Mouse (Mus musculus): ENCODE results near the gene Tom1. TPM values are rescaled to one million over a fixed set of nuclear protein-coding genes. Genes with fewer than 3 reads are reported as not detected.

Tom1 gene
- polyA plus RNA-seq, 1 experiment from 2014 or later: 26.3 TPM

GRCm38 (mm10) chr8:75030453-75031024, 3.0 kb upstream of the Tom1 start:
- 95% methylated on average over 3 of the region's 3 CpGs for WGBS
- no peak for ATAC-seq (replicated peaks; ENCODE audit: insufficient number of reproducible peaks, low FRiP score, low TSS enrichment, low read depth)
- Histone ChIP-seq H3K9ac (replicated peaks; ENCODE audit: low read length) (no peak overlapping the region), H3K27ac (replicated peaks; ENCODE audit: low read depth, low read length) (no peak overlapping the region), H3K36me3 (replicated peaks; ENCODE audit: control insufficient read depth, insufficient read depth, low read depth, low read length) (no peaks in the 10 kb centered on the region; the same call in none of the 2 replicates), H3K4me1 (ENCODE audit: control insufficient read depth, insufficient read depth, low read length) (no peaks in the 10 kb centered on the region; the same call in 1 of the 2 replicates), H3K27me3 (ENCODE audit: control insufficient read depth, insufficient read depth, low read length) (no peaks in the 10 kb centered on the region), H3K4me2 (ENCODE audit: low read depth, low read length) (no peak overlapping the region), H3K9me3 (replicated peaks; ENCODE audit: control insufficient read depth, low read length) (no peaks in the 10 kb centered on the region), H3K4me3 (ENCODE audit: low read depth, low read length) (no peak overlapping the region)
- no peak for DNase-seq (ENCODE audit: low spot score)

GRCm38 (mm10) chr8:75032961-75033360, 544 bp upstream of the Tom1 start:
- H3K4me3 ChIP-seq (ENCODE audit: low read depth, low read length): peak overlapping the region; percentile 62; the same call in 1 of the 2 replicates
- H3K36me3 ChIP-seq (replicated peaks; ENCODE audit: control insufficient read depth, insufficient read depth, low read depth, low read length): no peaks in the 10 kb centered on the region; the same call in none of the 2 replicates
- DNase-seq (ENCODE audit: low spot score) (no peak), ATAC-seq (replicated peaks; ENCODE audit: insufficient number of reproducible peaks, low FRiP score, low TSS enrichment, low read depth) (no peak)
- H3K27ac ChIP-seq (replicated peaks; ENCODE audit: low read depth, low read length): peak overlapping the region; percentile 10; the same call in 1 of the 2 replicates
- H3K9me3 ChIP-seq (replicated peaks; ENCODE audit: control insufficient read depth, low read length): no peaks in the 10 kb centered on the region
- no peak overlapping the region for H3K9ac ChIP-seq (replicated peaks; ENCODE audit: low read length)
- H3K4me1 ChIP-seq (ENCODE audit: control insufficient read depth, insufficient read depth, low read length): no peaks in the 10 kb centered on the region; the same call in 1 of the 2 replicates
- H3K27me3 ChIP-seq (ENCODE audit: control insufficient read depth, insufficient read depth, low read length): no peaks in the 10 kb centered on the region
- peak overlapping the region; percentile 31; the same call in 1 of the 2 replicates for H3K4me2 ChIP-seq (ENCODE audit: low read depth, low read length)
- WGBS: 62% methylated on average over 5 of the region's 5 CpGs

GRCm38 (mm10) chr8:75034285-75034684, 780 bp downstream of the Tom1 start:
- H3K27ac ChIP-seq (replicated peaks; ENCODE audit: low read depth, low read length): no peak overlapping the region
- 2% methylated on average over 17 of the region's 17 CpGs for WGBS

DNA sequence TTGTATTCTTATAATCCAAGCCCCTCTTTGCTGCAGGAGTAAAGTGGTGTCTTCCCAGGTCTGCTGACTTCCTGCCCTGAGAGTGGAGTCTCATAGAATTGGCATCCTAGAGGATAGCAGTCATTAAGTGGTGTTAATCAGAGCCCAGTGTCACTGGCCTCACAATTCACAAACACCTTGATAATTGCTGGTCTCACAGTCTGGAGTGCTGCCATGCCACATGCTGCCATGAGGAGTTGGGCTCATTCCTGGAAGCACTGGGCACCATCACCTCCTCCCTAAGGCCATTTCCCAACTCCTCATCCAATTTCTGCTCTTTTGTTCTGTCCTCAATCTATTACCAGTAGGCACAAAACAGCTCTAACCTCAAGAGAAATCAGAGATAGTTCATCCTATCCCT, 2.1 kb downstream of the Tom1 start:
- DNase-seq (ENCODE audit: low spot score) (no peak), ATAC-seq (replicated peaks; ENCODE audit: insufficient number of reproducible peaks, low FRiP score, low TSS enrichment, low read depth) (no peak)
- Histone ChIP-seq H3K27me3 (ENCODE audit: control insufficient read depth, insufficient read depth, low read length) (no peaks in the 10 kb centered on the region), H3K27ac (replicated peaks; ENCODE audit: low read depth, low read length) (no peak overlapping the region), H3K4me3 (ENCODE audit: low read depth, low read length) (no peak overlapping the region), H3K9me3 (replicated peaks; ENCODE audit: control insufficient read depth, low read length) (no peaks in the 10 kb centered on the region), H3K36me3 (replicated peaks; ENCODE audit: control insufficient read depth, insufficient read depth, low read depth, low read length) (no peaks in the 10 kb centered on the region), H3K9ac (replicated peaks; ENCODE audit: low read length) (no peak overlapping the region), H3K4me1 (ENCODE audit: control insufficient read depth, insufficient read depth, low read length) (no peaks in the 10 kb centered on the region; the same call in 1 of the 2 replicates), H3K4me2 (ENCODE audit: low read depth, low read length) (no peak overlapping the region)

More at GRCm38 (mm10) chr8:75034285-75034684, 780 bp downstream of the Tom1 start:
- peak overlapping the region; percentile 63 for H3K9ac ChIP-seq (replicated peaks; ENCODE audit: low read length)
- H3K4me3 ChIP-seq (ENCODE audit: low read depth, low read length): peak overlapping the region; percentile 62
- no peaks in the 10 kb centered on the region for H3K27me3 ChIP-seq (ENCODE audit: control insufficient read depth, insufficient read depth, low read length)
- no peaks in the 10 kb centered on the region; the same call in 1 of the 2 replicates for H3K36me3 ChIP-seq (replicated peaks; ENCODE audit: control insufficient read depth, insufficient read depth, low read depth, low read length)
- ATAC-seq (replicated peaks; ENCODE audit: insufficient number of reproducible peaks, low FRiP score, low TSS enrichment, low read depth) (no peak; the same call in 1 of the 2 replicates), DNase-seq (ENCODE audit: low spot score) (no peak)
- no peaks in the 10 kb centered on the region for H3K9me3 ChIP-seq (replicated peaks; ENCODE audit: control insufficient read depth, low read length)
- H3K4me1 ChIP-seq (ENCODE audit: control insufficient read depth, insufficient read depth, low read length): no peaks in the 10 kb centered on the region; the same call in 1 of the 2 replicates
- H3K4me2 ChIP-seq (ENCODE audit: low read depth, low read length): peak overlapping the region; percentile 58

DNA sequence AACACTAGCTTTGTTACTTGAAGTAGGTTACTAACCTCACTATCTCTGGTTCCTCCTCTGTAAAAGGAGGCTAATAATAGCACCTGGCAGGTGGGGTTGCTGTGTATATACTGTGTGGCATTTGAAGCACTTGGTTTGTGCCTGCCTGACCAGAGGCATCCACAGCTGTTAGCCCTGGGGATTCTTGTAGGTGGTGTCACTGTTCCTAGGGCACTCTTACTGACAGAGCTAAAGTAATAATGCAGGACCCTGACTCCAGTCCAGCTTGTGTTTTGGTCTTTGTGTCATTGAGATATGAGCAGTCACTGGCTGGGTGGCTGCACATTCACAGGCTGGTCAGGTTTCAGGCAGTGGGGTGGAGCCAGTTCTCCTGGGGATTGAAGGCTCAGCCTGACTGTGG, 5.0 kb downstream of the Tom1 start:
- H3K36me3 ChIP-seq (replicated peaks; ENCODE audit: control insufficient read depth, insufficient read depth, low read depth, low read length): no peaks in the 10 kb centered on the region
- ATAC-seq (replicated peaks; ENCODE audit: insufficient number of reproducible peaks, low FRiP score, low TSS enrichment, low read depth): no peak
- no peaks in the 10 kb centered on the region; the same call in 1 of the 2 replicates for H3K4me1 ChIP-seq (ENCODE audit: control insufficient read depth, insufficient read depth, low read length)
- no peak overlapping the region for H3K4me2 ChIP-seq (ENCODE audit: low read depth, low read length)
- no peaks in the 10 kb centered on the region for H3K27me3 ChIP-seq (ENCODE audit: control insufficient read depth, insufficient read depth, low read length)
- H3K9me3 ChIP-seq (replicated peaks; ENCODE audit: control insufficient read depth, low read length): no peaks in the 10 kb centered on the region
- DNase-seq (ENCODE audit: low spot score): no peak
- H3K4me3 ChIP-seq (ENCODE audit: low read depth, low read length): no peak overlapping the region
- H3K9ac ChIP-seq (replicated peaks; ENCODE audit: low read length): no peak overlapping the region
- no peak overlapping the region for H3K27ac ChIP-seq (replicated peaks; ENCODE audit: low read depth, low read length)

DNA sequence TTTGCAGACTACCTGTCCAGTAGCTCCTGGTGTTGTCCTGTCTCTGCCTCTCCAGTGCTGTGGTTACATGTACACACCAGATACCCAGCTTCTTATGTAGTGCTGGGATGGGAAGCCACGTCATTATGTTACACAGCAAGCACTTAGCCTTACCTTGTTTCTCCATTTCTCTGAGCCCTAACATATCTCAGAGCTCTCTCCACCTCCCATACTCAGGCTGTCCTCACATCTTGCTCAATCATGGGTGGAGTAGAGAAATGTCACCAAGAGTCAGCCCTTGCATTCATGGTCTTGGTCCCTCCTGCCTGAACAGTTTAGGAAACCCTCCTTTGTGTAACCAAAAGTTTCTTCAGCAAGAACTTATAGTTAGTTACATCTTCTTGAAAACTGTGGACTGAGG, 6.2 kb downstream of the Tom1 start:
- H3K4me1 ChIP-seq (ENCODE audit: control insufficient read depth, insufficient read depth, low read length): no peaks in the 10 kb centered on the region; the same call in 1 of the 2 replicates
- H3K4me3 ChIP-seq (ENCODE audit: low read depth, low read length): no peak overlapping the region
- H3K9ac ChIP-seq (replicated peaks; ENCODE audit: low read length): no peak overlapping the region
- H3K9me3 ChIP-seq (replicated peaks; ENCODE audit: control insufficient read depth, low read length): no peaks in the 10 kb centered on the region
- DNase-seq (ENCODE audit: low spot score) (no peak), ATAC-seq (replicated peaks; ENCODE audit: insufficient number of reproducible peaks, low FRiP score, low TSS enrichment, low read depth) (no peak)
- no peak overlapping the region for H3K4me2 ChIP-seq (ENCODE audit: low read depth, low read length)
- 74% methylated on average over 1 of the region's 1 CpGs for WGBS
- H3K36me3 ChIP-seq (replicated peaks; ENCODE audit: control insufficient read depth, insufficient read depth, low read depth, low read length): no peaks in the 10 kb centered on the region
- no peak overlapping the region for H3K27ac ChIP-seq (replicated peaks; ENCODE audit: low read depth, low read length)
- no peaks in the 10 kb centered on the region for H3K27me3 ChIP-seq (ENCODE audit: control insufficient read depth, insufficient read depth, low read length)

GRCm38 (mm10) chr8:75042171-75042570, 8.7 kb downstream of the Tom1 start:
- ATAC-seq (replicated peaks; ENCODE audit: insufficient number of reproducible peaks, low FRiP score, low TSS enrichment, low read depth): no peak
- no peak overlapping the region for H3K4me3 ChIP-seq (ENCODE audit: low read depth, low read length)
- H3K36me3 ChIP-seq (replicated peaks; ENCODE audit: control insufficient read depth, insufficient read depth, low read depth, low read length): no peaks in the 10 kb centered on the region

DNA sequence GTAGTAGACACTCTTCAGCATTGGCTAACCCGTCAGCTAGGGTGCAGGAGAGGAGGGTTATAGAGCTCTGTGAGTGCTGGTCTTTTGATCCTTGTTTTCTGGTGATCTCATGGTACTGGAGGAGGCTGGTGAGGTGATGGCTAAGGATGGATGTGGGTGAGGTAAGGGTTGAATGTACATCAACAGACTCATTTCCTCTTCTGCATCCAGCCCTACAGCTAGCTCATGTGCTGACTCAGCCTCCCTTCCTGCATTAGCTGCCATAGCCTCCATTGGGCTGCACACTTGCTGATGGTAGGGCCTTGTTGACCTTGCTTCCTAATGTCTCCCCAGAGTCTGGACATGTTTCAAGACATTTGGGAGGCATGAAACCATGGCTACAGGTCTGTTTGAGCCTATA, 9.5 kb downstream of the Tom1 start:
- H3K4me3 ChIP-seq (ENCODE audit: low read depth, low read length): no peak overlapping the region
- no peaks in the 10 kb centered on the region for H3K9me3 ChIP-seq (replicated peaks; ENCODE audit: control insufficient read depth, low read length)
- no peak for DNase-seq (ENCODE audit: low spot score)
- H3K27me3 ChIP-seq (ENCODE audit: control insufficient read depth, insufficient read depth, low read length): no peaks in the 10 kb centered on the region
- no peaks in the 10 kb centered on the region for H3K4me1 ChIP-seq (ENCODE audit: control insufficient read depth, insufficient read depth, low read length)
- 88% methylated on average over 1 of the region's 1 CpGs for WGBS
- H3K4me2 ChIP-seq (ENCODE audit: low read depth, low read length): no peak overlapping the region
- no peak overlapping the region for H3K27ac ChIP-seq (replicated peaks; ENCODE audit: low read depth, low read length)
- no peaks in the 10 kb centered on the region for H3K36me3 ChIP-seq (replicated peaks; ENCODE audit: control insufficient read depth, insufficient read depth, low read depth, low read length)
- no peak overlapping the region for H3K9ac ChIP-seq (replicated peaks; ENCODE audit: low read length)
- no peak for ATAC-seq (replicated peaks; ENCODE audit: insufficient number of reproducible peaks, low FRiP score, low TSS enrichment, low read depth)

More at GRCm38 (mm10) chr8:75042171-75042570, 8.7 kb downstream of the Tom1 start:
- H3K27me3 ChIP-seq (ENCODE audit: control insufficient read depth, insufficient read depth, low read length): no peaks in the 10 kb centered on the region
- no peak overlapping the region for H3K27ac ChIP-seq (replicated peaks; ENCODE audit: low read depth, low read length)
- 81% methylated on average over 2 of the region's 2 CpGs for WGBS
- DNase-seq (ENCODE audit: low spot score): no peak
- no peak overlapping the region for H3K9ac ChIP-seq (replicated peaks; ENCODE audit: low read length)
- H3K4me1 ChIP-seq (ENCODE audit: control insufficient read depth, insufficient read depth, low read length): no peaks in the 10 kb centered on the region
- no peaks in the 10 kb centered on the region for H3K9me3 ChIP-seq (replicated peaks; ENCODE audit: control insufficient read depth, low read length)
- no peak overlapping the region for H3K4me2 ChIP-seq (ENCODE audit: low read depth, low read length)
